Mouse (Mus musculus) limb, embryonic 12.5 days (tissue): ENCODE data around the gene Atp23. TPM values are rescaled to one million over a fixed set of nuclear protein-coding genes. Genes with fewer than 3 reads are reported as not detected.

Source experiments
- ATAC-seq: fragments of 200-750 bp; cut with Nextera tagmentation; 2 replicates; pipeline ENCODE4 v1.8.0; 2017; ENCODE audit warnings: low read depth, moderate TSS enrichment; ENCODE audit not compliant: insufficient number of reproducible peaks, insufficient read depth, low FRiP score, low TSS enrichment
- H3K27ac ChIP-seq: fragments of 300-500 bp; sonication (generic); 2 replicates; pipeline ENCODE4 v1.5.1; 2016; ENCODE audit warnings: mild to moderate bottlenecking, moderate library complexity
- H3K27me3 ChIP-seq: fragments of 300-500 bp; sonication (generic); 2 replicates; pipeline ENCODE4 v1.6.1; 2016; ENCODE audit warnings: mild to moderate bottlenecking, moderate library complexity
- H3K36me3 ChIP-seq: fragments of 300-500 bp; sonication (generic); 2 replicates; pipeline ENCODE4 v1.6.1; 2016; ENCODE audit warnings: mild to moderate bottlenecking, moderate library complexity
- H3K4me1 ChIP-seq: fragments of 300-500 bp; sonication (generic); replicated peaks from 2 replicates; pipeline ENCODE4 v1.6.1; 2016
- H3K4me2 ChIP-seq: fragments of 300-500 bp; sonication (generic); 2 replicates; pipeline ENCODE4 v1.6.1; 2016; ENCODE audit warnings: mild to moderate bottlenecking, moderate library complexity
- H3K4me3 ChIP-seq: fragments of 300-500 bp; sonication (generic); replicated peaks from 2 replicates; pipeline ENCODE4 v1.5.1; 2016; ENCODE audit warnings: mild to moderate bottlenecking
- H3K9ac ChIP-seq: fragments of 300-500 bp; sonication (generic); replicated peaks from 2 replicates; pipeline ENCODE4 v1.6.1; 2016; ENCODE audit warnings: mild to moderate bottlenecking, moderate library complexity
- H3K9me3 ChIP-seq: fragments of 300-500 bp; sonication (generic); 2 replicates; pipeline ENCODE4 v1.6.1; 2016; ENCODE audit warnings: mild to moderate bottlenecking, moderate library complexity
- WGBS: fragments of 180-500 bp; shearing (Covaris S2); methylation state at CpG from one replicate; pipeline ENCODE4 v1.1.7; 2016; 5-methylcytosine and 5-hydroxymethylcytosine counted together
- polyA plus RNA-seq: library from polyadenylated mRNA; unstranded; fragments of >200 nt; fragmentation: Nextera tagmentation; extraction: Ambion mirVana; gene quantifications from 2 replicates; pipeline ENCODE4 v1.2.1, GENCODE M21; 2016

Atp23 gene
- polyA plus RNA-seq, 1 experiment from 2014 or later = 22.9 TPM

GRCm38 (mm10) chr10:126911479-126911878, 10.3 kb upstream of the Atp23 start:
- no peaks in the 10 kb centered on the region for H3K27me3 ChIP-seq
- no peak for ATAC-seq
- H3K9me3 ChIP-seq = no peaks in the 10 kb centered on the region
- no peak overlapping the region for H3K4me3 ChIP-seq
- H3K4me1 ChIP-seq = no peaks in the 10 kb centered on the region
- no peak overlapping the region for H3K27ac ChIP-seq
- no peak overlapping the region for H3K9ac ChIP-seq
- WGBS = 92% methylated on average over 1 of the region's 1 CpGs
- no peaks in the 10 kb centered on the region for H3K36me3 ChIP-seq
- H3K4me2 ChIP-seq = no peak overlapping the region

- no peaks in the 10 kb centered on the region for H3K4me1 ChIP-seq
- no peaks in the 10 kb centered on the region for H3K36me3 ChIP-seq
- no peak overlapping the region for H3K4me3 ChIP-seq
- WGBS = 88% methylated on average over 5 of the region's 5 CpGs
- no peak overlapping the region for H3K4me2 ChIP-seq
- H3K9me3 ChIP-seq = no peaks in the 10 kb centered on the region
- no peak overlapping the region for H3K27ac ChIP-seq
- no peak for ATAC-seq
- H3K9ac ChIP-seq = no peak overlapping the region
- H3K27me3 ChIP-seq = no peaks in the 10 kb centered on the region
These were observed 5.7 kb upstream of the Atp23 start for GRCm38 (mm10) chr10:126906811-126907210.

GRCm38 (mm10) chr10:126905650-126906075, 4.5 kb upstream of the Atp23 start:
- H3K9me3 ChIP-seq = no peaks in the 10 kb centered on the region
- H3K4me1 ChIP-seq = peaks cover 2% of the 10 kb centered on the region
- WGBS = under 1% methylated on average over 30 of the region's 30 CpGs
- peak overlapping the region; percentile 50; the same call in 1 of the 2 replicates for H3K9ac ChIP-seq
- peak; percentile 57; the same call in 1 of the 2 replicates for ATAC-seq
- H3K36me3 ChIP-seq = no peaks in the 10 kb centered on the region
- peak overlapping the region; percentile 72 for H3K27ac ChIP-seq
- H3K27me3 ChIP-seq = no peaks in the 10 kb centered on the region
- peak overlapping the region; percentile 40 for H3K4me3 ChIP-seq
- H3K4me2 ChIP-seq = peak overlapping the region; percentile 73

GRCm38 (mm10) chr10:126905086-126905485, 3.9 kb upstream of the Atp23 start:
- no peak for ATAC-seq
- Histone ChIP-seq H3K27me3 (no peaks in the 10 kb centered on the region), H3K4me3 (peak overlapping the region; percentile 40), H3K27ac (peak overlapping the region; percentile 72; the same call in 1 of the 2 replicates), H3K4me1 (peaks cover 6% of the 10 kb centered on the region), H3K9ac (no peak overlapping the region), H3K4me2 (peak overlapping the region; percentile 73), H3K9me3 (no peaks in the 10 kb centered on the region), H3K36me3 (no peaks in the 10 kb centered on the region)
- whole genome bisulfite sequencing = 64% methylated on average over 8 of the region's 8 CpGs

GRCm38 (mm10) chr10:126904221-126904620, 3.1 kb upstream of the Atp23 start:
- H3K9ac ChIP-seq = no peak overlapping the region
- peaks cover 10% of the 10 kb centered on the region for H3K4me1 ChIP-seq
- H3K9me3 ChIP-seq = no peaks in the 10 kb centered on the region
- ATAC-seq = no peak
- whole genome bisulfite sequencing = 35% methylated on average over 5 of the region's 5 CpGs
- H3K4me3 ChIP-seq = no peak overlapping the region
- no peaks in the 10 kb centered on the region for H3K27me3 ChIP-seq
- H3K4me2 ChIP-seq = no peak overlapping the region
- no peaks in the 10 kb centered on the region for H3K36me3 ChIP-seq
- no peak overlapping the region for H3K27ac ChIP-seq

- Histone ChIP-seq H3K4me2 (peak overlapping the region; percentile 98), H3K4me1 (peaks cover 10% of the 10 kb centered on the region), H3K27ac (no peak overlapping the region), H3K36me3 (peaks cover 14% of the 10 kb centered on the region), H3K9me3 (no peaks in the 10 kb centered on the region), H3K27me3 (no peaks in the 10 kb centered on the region), H3K4me3 (peak overlapping the region; percentile 73), H3K9ac (no peak overlapping the region)
- WGBS = 4% methylated on average over 4 of the region's 4 CpGs
- no peak for ATAC-seq
These were observed 311 bp upstream of the Atp23 start for GRCm38 (mm10) chr10:126901488-126901843.

GRCm38 (mm10) chr10:126895891-126896290, 5.3 kb downstream of the Atp23 start:
- H3K4me2 ChIP-seq = no peak overlapping the region
- H3K36me3 ChIP-seq = peaks cover 62% of the 10 kb centered on the region
- H3K27me3 ChIP-seq = no peaks in the 10 kb centered on the region
- no peak overlapping the region for H3K9ac ChIP-seq
- 51% methylated on average over 6 of the region's 6 CpGs for WGBS
- no peak for ATAC-seq
- H3K9me3 ChIP-seq = no peaks in the 10 kb centered on the region
- H3K27ac ChIP-seq = no peak overlapping the region
- H3K4me1 ChIP-seq = peaks cover 10% of the 10 kb centered on the region
- H3K4me3 ChIP-seq = no peak overlapping the region

GRCm38 (mm10) chr10:126894061-126894460, 7.1 kb downstream of the Atp23 start:
- Histone ChIP-seq H3K4me1 (no peaks in the 10 kb centered on the region), H3K27ac (no peak overlapping the region), H3K9ac (no peak overlapping the region), H3K4me3 (no peak overlapping the region), H3K9me3 (no peaks in the 10 kb centered on the region), H3K36me3 (peaks cover 81% of the 10 kb centered on the region), H3K4me2 (no peak overlapping the region), H3K27me3 (no peaks in the 10 kb centered on the region)
- 95% methylated on average over 15 of the region's 15 CpGs for WGBS
- no peak for ATAC-seq

GRCm38 (mm10) chr10:126893145-126893544, 8.0 kb downstream of the Atp23 start:
- WGBS = 95% methylated on average over 7 of the region's 7 CpGs
- Histone ChIP-seq H3K9me3 (no peaks in the 10 kb centered on the region), H3K4me2 (no peak overlapping the region), H3K27me3 (no peaks in the 10 kb centered on the region), H3K36me3 (peaks cover 81% of the 10 kb centered on the region), H3K4me1 (no peaks in the 10 kb centered on the region), H3K9ac (no peak overlapping the region), H3K27ac (no peak overlapping the region), H3K4me3 (no peak overlapping the region)
- no peak for ATAC-seq

GRCm38 (mm10) chr10:126873755-126874154, 27.4 kb downstream of the Atp23 start:
- Histone ChIP-seq H3K27ac (no peak overlapping the region), H3K9me3 (no peaks in the 10 kb centered on the region), H3K4me1 (no peaks in the 10 kb centered on the region), H3K27me3 (no peaks in the 10 kb centered on the region), H3K9ac (no peak overlapping the region), H3K4me3 (no peak overlapping the region), H3K4me2 (no peak overlapping the region), H3K36me3 (no peaks in the 10 kb centered on the region)
- no peak for ATAC-seq
- 88% methylated on average over 3 of the region's 3 CpGs for WGBS

GRCm38 (mm10) chr10:126872256-126872655, 28.9 kb downstream of the Atp23 start:
- no peak overlapping the region for H3K9ac ChIP-seq
- no peak overlapping the region for H3K4me3 ChIP-seq
- H3K4me1 ChIP-seq = no peaks in the 10 kb centered on the region
- no peaks in the 10 kb centered on the region for H3K27me3 ChIP-seq
- no peak overlapping the region for H3K27ac ChIP-seq
- no peak for ATAC-seq
- WGBS = 57% methylated on average over 5 of the region's 5 CpGs
- H3K36me3 ChIP-seq = no peaks in the 10 kb centered on the region
- no peak overlapping the region for H3K4me2 ChIP-seq
- no peaks in the 10 kb centered on the region for H3K9me3 ChIP-seq
